Mouse (Mus musculus) midbrain, embryonic 16.5 days (tissue): ENCODE data around the gene 2200002D01Rik. TPM values are rescaled to one million over a fixed set of nuclear protein-coding genes. Genes with fewer than 3 reads are reported as not detected.

Experiments
- ATAC-seq: fragments of 200-750 bp; cut with Nextera tagmentation; 2 replicates; pipeline ENCODE4 v1.8.0; 2017; ENCODE audit warnings: moderate TSS enrichment
- H3K27ac ChIP-seq: fragments of 300-500 bp; sonication (generic); 2 replicates; pipeline ENCODE4 v1.5.1; 2014; ENCODE audit warnings: mild to moderate bottlenecking, low read length, mixed read lengths
- H3K27me3 ChIP-seq: fragments of 300-500 bp; sonication (generic); 2 replicates; pipeline ENCODE4 v1.6.1; 2014; ENCODE audit warnings: low read depth, low read length, mixed read lengths; ENCODE audit not compliant: control insufficient read depth, insufficient read depth
- H3K36me3 ChIP-seq: fragments of 300-500 bp; sonication (generic); 2 replicates; pipeline ENCODE4 v1.6.1; 2014; ENCODE audit warnings: mild to moderate bottlenecking, low read length, moderate library complexity, mixed read lengths; ENCODE audit not compliant: control insufficient read depth, insufficient read depth
- H3K4me1 ChIP-seq: fragments of 300-500 bp; sonication (generic); 2 replicates; pipeline ENCODE4 v1.6.1; 2014; ENCODE audit warnings: mild to moderate bottlenecking, low read length, mixed read lengths; ENCODE audit not compliant: control insufficient read depth, insufficient read depth
- H3K4me2 ChIP-seq: fragments of 300-500 bp; sonication (generic); 2 replicates; pipeline ENCODE4 v1.6.1; 2014; ENCODE audit warnings: mild to moderate bottlenecking, low read length, mixed read lengths
- H3K4me3 ChIP-seq: fragments of 300-500 bp; sonication (generic); 2 replicates; pipeline ENCODE4 v1.5.1; 2014; ENCODE audit warnings: low read depth, mild to moderate bottlenecking, low read length, moderate library complexity, mixed read lengths
- H3K9ac ChIP-seq: fragments of 300-500 bp; sonication (generic); 2 replicates; pipeline ENCODE4 v1.6.1; 2014; ENCODE audit warnings: low read depth, low read length, mixed read lengths
- H3K9me3 ChIP-seq: fragments of 300-500 bp; sonication (generic); replicated peaks from 2 replicates; pipeline ENCODE4 v1.6.1; 2014; ENCODE audit warnings: mild to moderate bottlenecking, low read length, mixed read lengths; ENCODE audit not compliant: control insufficient read depth, poor library complexity, severe bottlenecking
- WGBS: fragments of 180-500 bp; shearing (Covaris S2); extraction: QIAGEN DNeasy Blood & Tissue Kit; methylation state at CpG from one replicate; pipeline ENCODE4 v1.1.7; 2014; 5-methylcytosine and 5-hydroxymethylcytosine counted together
- polyA plus RNA-seq: library from polyadenylated mRNA; unstranded; fragments of >200 nt; fragmentation: Nextera tagmentation; extraction: Ambion mirVana; gene quantifications from 2 replicates; pipeline ENCODE4 v1.2.1, GENCODE M21; 2015

Gene 2200002D01Rik
- polyA plus RNA-seq, 1 experiment from 2014 or later, result 0.46 TPM

DNA sequence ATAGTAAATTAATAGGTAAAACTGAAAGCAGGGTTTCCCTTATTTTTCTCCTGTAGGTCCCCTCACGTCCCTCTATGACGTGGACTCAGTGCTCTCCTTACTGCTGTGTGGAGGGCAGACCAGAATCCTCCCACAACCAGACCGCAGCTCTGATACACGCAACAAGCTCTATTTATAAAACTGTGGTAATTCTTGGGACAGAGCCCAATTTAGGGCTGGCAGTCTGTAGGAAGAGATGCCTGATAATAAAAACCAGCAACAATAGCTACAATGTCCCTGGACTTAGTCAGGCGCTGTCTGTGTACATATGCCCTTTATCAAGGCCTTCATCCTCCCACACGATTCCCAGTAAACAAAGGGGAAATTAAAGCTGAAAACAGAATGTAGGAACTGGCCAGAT is 14.5 kb downstream of the 2200002D01Rik start:
- Histone ChIP-seq H3K4me2 (no peak overlapping the region), H3K36me3 (no peaks in the 10 kb centered on the region), H3K4me1 (peaks cover 9% of the 10 kb centered on the region), H3K27ac (no peak overlapping the region), H3K4me3 (no peak overlapping the region), H3K9ac (no peak overlapping the region), H3K9me3 (no peaks in the 10 kb centered on the region), H3K27me3 (peaks cover 30% of the 10 kb centered on the region)
- ATAC-seq, result no peak
- WGBS, result 84% methylated on average over 6 of the region's 6 CpGs

DNA sequence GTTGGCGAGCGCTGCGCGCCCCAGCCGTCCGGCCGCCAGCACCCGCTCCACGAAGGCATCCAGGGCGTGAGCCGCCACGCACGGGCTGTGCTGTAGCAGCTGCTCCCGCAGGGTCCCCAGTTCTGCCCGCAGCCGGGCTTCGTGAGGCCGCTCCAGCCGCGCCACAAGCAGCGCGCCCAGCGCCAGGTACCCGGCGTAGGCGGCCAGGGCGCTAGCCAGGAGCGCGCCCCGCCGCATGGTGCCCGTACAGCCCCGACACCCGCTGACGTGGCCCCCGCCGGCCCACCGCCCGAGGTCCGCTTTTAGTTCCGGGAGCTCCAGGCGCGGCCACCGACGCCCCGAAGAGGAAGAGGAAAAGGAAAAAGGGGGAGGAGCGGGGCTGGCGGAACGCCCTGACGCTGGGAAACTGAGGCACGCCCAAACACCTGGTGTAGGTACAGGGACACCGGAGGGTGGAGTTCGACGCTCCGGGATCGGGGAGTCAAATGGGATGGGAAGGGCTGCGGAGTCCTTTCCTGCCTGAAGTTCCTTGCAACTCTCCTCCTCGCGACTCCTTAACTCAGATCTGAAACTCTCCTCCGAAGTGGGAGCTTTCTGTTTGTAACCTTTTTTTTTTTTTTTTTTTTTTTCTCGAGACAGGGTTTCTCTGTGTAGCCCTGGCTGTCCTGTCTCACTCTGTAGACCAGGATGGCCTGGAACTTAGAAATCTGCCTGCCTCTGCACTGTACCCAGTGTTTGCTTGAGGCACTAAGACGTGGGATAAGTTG is 15.8 kb downstream of the 2200002D01Rik start, which contains the start of gene Kcnk6:
Kcnk6 (minus strand) TSS at position 269 of the 767 bp plus-strand sequence.
- H3K27ac ChIP-seq, result no peak within 1 kb of the TSS
- peak within 1 kb of the TSS; percentile 47 for H3K4me3 ChIP-seq
- H3K27me3 ChIP-seq, result peaks cover 30% of the 10 kb centered on the region
- H3K4me1 ChIP-seq, result peaks cover 7% of the 10 kb centered on the region
- peak; percentile 55; the same call in 1 of the 2 replicates for ATAC-seq
- no peaks in the 10 kb centered on the region for H3K9me3 ChIP-seq
- peak within 1 kb of the TSS; percentile 90 for H3K4me2 ChIP-seq
- 1% methylated on average over 48 of the region's 62 CpGs for WGBS
- no peaks in the 10 kb centered on the region for H3K36me3 ChIP-seq
- H3K9ac ChIP-seq, result peak within 1 kb of the TSS; percentile 71

DNA sequence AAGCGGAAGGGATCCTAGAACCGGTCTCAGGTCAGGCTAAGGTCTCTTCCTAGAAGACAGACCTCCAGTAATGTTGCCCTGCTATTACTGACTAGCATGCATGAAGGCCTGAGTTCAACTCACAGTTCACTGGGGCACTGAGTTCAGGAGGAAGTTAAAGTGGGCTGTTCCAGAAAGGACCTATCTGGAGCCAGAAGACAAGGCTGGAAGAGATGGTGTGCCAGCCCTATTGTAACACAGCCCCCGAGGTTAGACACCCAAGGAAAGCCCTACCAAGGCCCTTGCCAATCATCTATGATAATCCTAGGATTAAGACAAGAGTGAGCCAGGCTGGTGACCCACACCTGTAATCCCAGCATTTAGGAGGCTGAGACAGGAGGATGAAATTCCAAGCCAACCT is 16.7 kb downstream of the 2200002D01Rik start:
- Histone ChIP-seq H3K4me1 (peaks cover 7% of the 10 kb centered on the region), H3K27ac (no peak overlapping the region), H3K9ac (no peak overlapping the region), H3K4me3 (no peak overlapping the region), H3K9me3 (no peaks in the 10 kb centered on the region), H3K4me2 (no peak overlapping the region), H3K27me3 (peaks cover 30% of the 10 kb centered on the region), H3K36me3 (no peaks in the 10 kb centered on the region)
- ATAC-seq, result no peak
- WGBS, result 58% methylated on average over 3 of the region's 3 CpGs

DNA sequence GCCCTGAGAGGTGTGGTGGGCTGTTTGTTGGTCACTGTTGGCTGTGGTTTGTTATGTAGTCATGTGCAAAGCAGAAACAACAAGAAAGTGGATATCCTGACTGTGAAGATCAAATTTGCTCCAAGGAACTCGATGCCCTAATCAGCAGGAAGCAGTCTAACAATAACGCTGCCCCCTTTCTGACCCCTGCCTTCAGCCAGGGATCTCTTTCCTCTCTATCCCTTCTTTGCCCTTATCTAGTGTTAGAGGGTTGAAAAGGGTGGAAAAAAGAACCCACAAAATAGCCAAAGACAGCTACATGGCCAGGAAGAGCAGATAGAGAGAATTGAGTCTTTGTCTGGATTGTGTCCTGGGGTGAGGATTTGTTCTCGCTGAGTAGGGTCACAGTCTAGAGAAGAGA is 17.7 kb downstream of the 2200002D01Rik start:
- peaks cover 7% of the 10 kb centered on the region for H3K4me1 ChIP-seq
- H3K36me3 ChIP-seq, result no peaks in the 10 kb centered on the region
- H3K27me3 ChIP-seq, result peaks cover 30% of the 10 kb centered on the region
- H3K9me3 ChIP-seq, result no peaks in the 10 kb centered on the region
- no peak overlapping the region for H3K4me2 ChIP-seq
- no peak for ATAC-seq
- H3K9ac ChIP-seq, result no peak overlapping the region
- H3K27ac ChIP-seq, result no peak overlapping the region
- whole genome bisulfite sequencing, result 12% methylated on average over 3 of the region's 3 CpGs
- H3K4me3 ChIP-seq, result no peak overlapping the region

DNA sequence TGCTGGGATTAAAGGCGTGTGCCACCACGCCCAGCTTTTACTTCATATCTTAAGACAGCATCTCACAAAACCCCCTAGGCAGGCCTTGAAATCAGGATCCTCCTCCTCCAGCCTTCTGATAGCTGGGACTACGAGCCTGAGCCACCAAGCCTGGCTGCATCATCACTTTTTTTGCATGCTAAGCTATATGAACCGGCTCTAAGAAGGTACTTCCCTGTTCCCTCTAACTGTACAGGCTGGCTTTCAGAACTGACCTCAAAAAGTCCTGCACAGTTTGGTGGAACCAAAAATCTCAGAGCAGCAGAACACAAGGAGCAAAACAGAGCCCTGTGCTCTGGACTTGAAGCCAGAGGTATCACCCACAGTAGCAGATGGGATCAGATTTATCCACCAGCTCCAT is 20.1 kb downstream of the 2200002D01Rik start:
- Histone ChIP-seq H3K27me3 (peaks cover 30% of the 10 kb centered on the region), H3K27ac (no peak overlapping the region), H3K9me3 (no peaks in the 10 kb centered on the region), H3K4me3 (no peak overlapping the region), H3K9ac (no peak overlapping the region), H3K4me2 (no peak overlapping the region), H3K36me3 (no peaks in the 10 kb centered on the region), H3K4me1 (peaks cover 13% of the 10 kb centered on the region)
- 73% methylated on average over 4 of the region's 4 CpGs for WGBS
- no peak for ATAC-seq

DNA sequence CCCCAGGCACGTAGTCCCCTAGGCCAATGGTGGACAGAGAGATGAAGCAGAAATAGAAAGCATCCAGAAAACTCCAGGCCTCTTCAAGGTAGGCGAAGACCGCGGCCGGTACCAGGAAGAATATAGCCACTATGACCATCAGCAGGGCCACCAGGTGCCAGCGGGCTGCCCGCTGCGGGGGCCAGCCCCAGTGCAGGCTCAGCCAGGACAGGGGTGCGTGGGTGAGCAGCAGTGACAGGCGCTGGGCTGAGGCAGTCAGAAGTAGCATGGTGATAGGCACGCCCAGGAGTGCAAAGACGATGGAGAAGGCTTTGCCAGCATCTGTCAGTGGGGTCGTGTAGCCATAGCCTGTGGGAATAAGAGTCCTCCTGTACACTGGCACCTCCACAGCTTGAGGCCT is 22.7 kb downstream of the 2200002D01Rik start:
- H3K4me2 ChIP-seq, result peak overlapping the region; percentile 40
- no peaks in the 10 kb centered on the region for H3K9me3 ChIP-seq
- peaks cover 8% of the 10 kb centered on the region for H3K27me3 ChIP-seq
- peak overlapping the region; percentile 9; the same call in 1 of the 2 replicates for H3K4me3 ChIP-seq
- peak overlapping the region; percentile 39; the same call in 1 of the 2 replicates for H3K9ac ChIP-seq
- 0 out of 2 replicates have a peak, but pooled peaks have one; percentile 40 for ATAC-seq
- H3K36me3 ChIP-seq, result no peaks in the 10 kb centered on the region
- H3K27ac ChIP-seq, result peak overlapping the region; percentile 47; the same call in 1 of the 2 replicates
- WGBS, result 70% methylated on average over 13 of the region's 13 CpGs
- H3K4me1 ChIP-seq, result peaks cover 6% of the 10 kb centered on the region

DNA sequence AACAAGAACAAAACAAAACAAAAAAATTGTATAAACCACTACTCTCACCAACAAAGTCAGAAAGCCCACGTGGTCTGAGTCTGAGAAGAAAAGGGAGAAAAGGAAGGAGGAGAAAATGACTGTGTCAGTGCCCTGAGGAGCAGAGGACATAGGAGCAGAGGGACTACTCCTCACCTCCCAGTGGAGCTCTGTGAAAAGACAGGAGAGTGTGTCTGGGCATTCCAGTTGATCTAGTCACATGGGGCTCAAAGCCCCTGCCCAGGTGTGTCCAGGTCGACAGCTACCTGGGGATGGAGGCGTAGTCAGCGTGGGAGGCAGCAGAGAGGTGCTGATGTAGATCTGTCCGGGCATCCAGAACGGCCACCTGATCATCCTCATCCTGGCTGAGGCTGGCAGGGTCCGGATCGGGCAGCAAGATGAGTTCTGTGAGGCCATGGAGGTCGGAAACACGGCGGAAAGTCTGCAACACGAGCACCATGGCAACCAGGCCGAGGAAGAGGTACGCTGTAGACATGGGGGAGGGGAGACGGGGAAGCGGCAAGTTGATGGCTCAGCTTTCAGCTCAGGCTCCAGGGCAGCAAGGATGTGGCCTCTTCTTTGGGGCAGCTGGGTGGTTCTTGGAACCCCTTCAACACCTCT is 23.4 kb downstream of the 2200002D01Rik start:
- peak overlapping the region; percentile 9; the same call in 1 of the 2 replicates for H3K4me3 ChIP-seq

DNA sequence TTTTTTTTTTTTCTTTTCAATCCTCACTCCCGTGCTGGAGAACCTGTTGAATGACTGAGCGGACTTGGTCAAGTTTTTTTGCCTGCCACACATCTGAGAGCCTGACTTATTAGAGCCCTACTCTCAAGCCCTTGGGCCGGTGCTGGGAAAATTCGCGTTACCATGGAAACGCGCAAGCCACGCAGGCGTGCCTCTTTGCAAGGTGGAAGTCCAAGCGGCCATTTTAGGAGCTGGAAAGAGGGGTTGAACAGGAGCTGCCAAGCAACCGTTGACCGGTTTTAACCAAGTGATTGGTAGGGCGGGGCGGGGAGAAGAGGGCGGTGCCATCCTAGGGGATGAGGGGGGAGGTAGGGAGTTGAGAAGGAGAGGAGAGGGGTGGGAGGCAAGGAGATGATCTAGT is 33.4 kb downstream of the 2200002D01Rik start:
- H3K4me1 ChIP-seq, result peaks cover 8% of the 10 kb centered on the region
- H3K27ac ChIP-seq, result no peak overlapping the region
- H3K36me3 ChIP-seq, result no peaks in the 10 kb centered on the region
- no peak overlapping the region for H3K9ac ChIP-seq
- no peaks in the 10 kb centered on the region; the same call in 1 of the 2 replicates for H3K9me3 ChIP-seq
- H3K4me3 ChIP-seq, result no peak overlapping the region
- WGBS, result 43% methylated on average over 15 of the region's 15 CpGs
- no peaks in the 10 kb centered on the region for H3K27me3 ChIP-seq
- peak overlapping the region; percentile 14; the same call in 1 of the 2 replicates for H3K4me2 ChIP-seq
- ATAC-seq, result no peak

More for the DNA sequence above, 23.4 kb downstream of the 2200002D01Rik start:
- H3K9me3 ChIP-seq, result no peaks in the 10 kb centered on the region; the same call in 1 of the 2 replicates
- peak overlapping the region; percentile 40 for H3K4me2 ChIP-seq
- H3K9ac ChIP-seq, result peak overlapping the region; percentile 39; the same call in 1 of the 2 replicates
- no peaks in the 10 kb centered on the region for H3K36me3 ChIP-seq
- peak; percentile 62 for ATAC-seq
- WGBS, result 10% methylated on average over 16 of the region's 16 CpGs
- peaks cover 4% of the 10 kb centered on the region for H3K27me3 ChIP-seq
- peaks cover 6% of the 10 kb centered on the region for H3K4me1 ChIP-seq
- peak overlapping the region; percentile 47; the same call in 1 of the 2 replicates for H3K27ac ChIP-seq
